Mouse (Mus musculus) effector memory CD4-positive, alpha-beta T cell, adult 5 months (primary cell): ENCODE results near the gene Rarb. TPM values are rescaled to one million over a fixed set of nuclear protein-coding genes. Genes with fewer than 3 reads are reported as not detected.

ENCODE experiments used
- polyA plus RNA-seq: library from polyadenylated mRNA; unstranded; fragments of 100-300 nt; shearing (Covaris generic); gene quantifications from one replicate; pipeline ENCODE4 v1.2.1, GENCODE M21; 2017

Rarb gene
- not detected for polyA plus RNA-seq

DNA sequence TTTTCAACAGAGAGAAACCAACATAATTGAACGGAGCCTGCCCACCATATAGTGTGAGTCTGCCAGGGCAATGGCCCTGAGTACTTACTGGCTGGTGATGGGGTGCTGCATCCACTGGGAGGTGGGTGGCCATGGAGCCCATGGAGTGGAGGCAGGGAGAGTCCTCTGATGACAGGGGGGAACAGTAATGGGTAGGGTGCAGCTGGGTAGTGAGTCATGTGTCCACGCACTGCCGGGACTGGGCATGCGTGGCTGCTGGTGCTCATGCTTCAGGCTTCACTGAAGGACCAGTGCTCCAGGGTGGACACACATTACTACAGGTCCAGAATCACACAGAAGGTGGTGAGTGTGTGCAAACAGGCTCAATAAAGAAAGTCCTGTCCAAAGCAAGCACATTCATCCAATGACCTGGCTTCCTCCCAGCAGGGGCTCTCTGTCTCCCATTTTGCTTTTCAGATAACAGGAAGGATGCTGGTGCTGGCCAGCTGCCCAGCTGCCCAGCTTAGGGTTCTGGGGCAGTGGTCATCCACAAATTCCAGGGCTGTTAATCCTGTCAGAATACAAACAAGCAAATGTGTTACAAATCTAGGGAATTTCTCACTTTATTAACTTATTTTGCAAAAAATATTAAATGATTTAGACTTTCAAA is at the start of gene Rarb:
Rarb (minus strand) TSS at position 555 of the 649 bp plus-strand sequence.

